Comparison of ENCODE assay signal across 8 mouse cellular contexts in the genomic region with DNA sequence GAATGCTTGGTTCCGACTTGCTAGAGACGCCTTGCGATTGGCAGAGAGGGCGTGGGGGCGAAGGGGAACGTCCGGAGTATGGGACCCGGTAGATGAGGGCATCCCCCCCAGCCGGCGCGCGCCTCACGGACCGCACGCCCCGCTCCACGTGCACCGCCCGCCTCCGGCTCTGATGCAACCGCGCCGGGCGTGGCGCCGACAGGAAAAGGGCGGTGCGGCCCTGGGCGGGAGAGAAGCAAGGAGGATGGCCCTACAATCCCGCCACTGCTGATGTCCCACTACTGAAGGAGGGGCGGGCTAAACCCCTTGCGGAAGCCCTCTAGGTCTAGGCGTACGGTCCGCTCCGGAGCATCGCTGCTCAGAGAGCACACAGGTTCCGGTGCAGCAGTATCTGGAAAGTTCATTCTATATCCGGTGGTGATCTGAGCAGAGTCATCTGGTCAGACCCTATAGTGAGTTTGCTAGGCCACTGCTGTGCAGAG. TPM values are rescaled to one million over a fixed set of nuclear protein-coding genes. Genes with fewer than 3 reads are reported as not detected.
A peak's percentile ranks its signal among the peaks of the same experiment; 100 is the strongest.
DNase-seq lines count a peak whose midpoint lies in the region; ATAC-seq and TF ChIP-seq lines count a peak whose summit lies in the region.

No protein-coding gene starts in this region.

- TF ChIP-seq POLR2A in brain, embryonic 14.5 days (IDR thresholded peaks at IDR 0.05; ENCODE audit: borderline replicate concordance, extremely low read depth, insufficient read depth, insufficient read length, poor library complexity, severe bottlenecking), result peak; percentile 78

- ATAC-seq in heart, embryonic 12.5 days (ENCODE audit: insufficient number of reproducible peaks, low FRiP score), result peak; percentile 92
- peak; percentile 91 for ATAC-seq in kidney, embryonic 16.5 days (ENCODE audit: low FRiP score, low TSS enrichment)
- ATAC-seq in liver, embryonic 12.5 days, result peak; percentile 91

- peak overlapping the region; percentile 95 for H3K27ac ChIP-seq in heart, embryonic 12.5 days (ENCODE audit: poor library complexity, severe bottlenecking)
- peak overlapping the region; percentile 96 for H3K27ac ChIP-seq in kidney, embryonic 16.5 days (ENCODE audit: low read length)
- peak overlapping the region; percentile 95 for H3K27ac ChIP-seq in liver, embryonic 12.5 days

- H3K4me1 ChIP-seq in erythroblast, embryonic 14.5 days (ENCODE audit: control insufficient read depth), result peaks cover 59% of the 10 kb centered on the region
- H3K4me1 ChIP-seq in heart, embryonic 12.5 days (replicated peaks), result peaks cover 40% of the 10 kb centered on the region
- peaks cover 43% of the 10 kb centered on the region for H3K4me1 ChIP-seq in kidney, embryonic 16.5 days (ENCODE audit: insufficient read depth, low read length)
- peaks cover 61% of the 10 kb centered on the region for H3K4me1 ChIP-seq in liver, embryonic 12.5 days

- H3K4me3 ChIP-seq in erythroblast, embryonic 14.5 days (replicated peaks), result peak overlapping the region; percentile 92
- H3K4me3 ChIP-seq in heart, embryonic 12.5 days, result peak overlapping the region; percentile 73
- peak overlapping the region; percentile 79 for H3K4me3 ChIP-seq in kidney, embryonic 16.5 days (ENCODE audit: low read length)
- peak overlapping the region; percentile 77 for H3K4me3 ChIP-seq in liver, embryonic 12.5 days

- H3K9ac ChIP-seq in heart, embryonic 12.5 days, result peak overlapping the region; percentile 82
- peak overlapping the region; percentile 87 for H3K9ac ChIP-seq in kidney, embryonic 16.5 days (replicated peaks; ENCODE audit: low read length)
- H3K9ac ChIP-seq in liver, embryonic 12.5 days, result peak overlapping the region; percentile 89

- TF ChIP-seq CTCF in brain, embryonic 14.5 days (IDR thresholded peaks at IDR 0.05; ENCODE audit: borderline replicate concordance, extremely low read depth, insufficient read depth, insufficient read length), result no peak

- peaks cover 25% of the 10 kb centered on the region for H3K36me3 ChIP-seq in erythroblast, embryonic 14.5 days (ENCODE audit: control insufficient read depth)
- H3K36me3 ChIP-seq in heart, embryonic 12.5 days, result peaks cover 1% of the 10 kb centered on the region; the same call in 1 of the 2 replicates
- H3K36me3 ChIP-seq in kidney, embryonic 16.5 days (ENCODE audit: insufficient read depth, low read length), result no peaks in the 10 kb centered on the region
- peaks cover 20% of the 10 kb centered on the region for H3K36me3 ChIP-seq in liver, embryonic 12.5 days
- H3K36me3 ChIP-seq in splenic B cell, adult 2 months (ENCODE audit: control insufficient read depth, insufficient read depth, low read length, poor library complexity, severe bottlenecking), result no peaks in the 10 kb centered on the region

- H3K9me3 ChIP-seq in erythroblast, embryonic 14.5 days (ENCODE audit: control insufficient read depth, low read length), result no peaks in the 10 kb centered on the region
- no peaks in the 10 kb centered on the region for H3K9me3 ChIP-seq in heart, embryonic 12.5 days (replicated peaks)
- no peaks in the 10 kb centered on the region for H3K9me3 ChIP-seq in kidney, embryonic 16.5 days (ENCODE audit: low read length)
- no peaks in the 10 kb centered on the region for H3K9me3 ChIP-seq in liver, embryonic 12.5 days (replicated peaks)

- no peaks in the 10 kb centered on the region for H3K27me3 ChIP-seq in erythroblast, embryonic 14.5 days (ENCODE audit: control insufficient read depth)
- H3K27me3 ChIP-seq in heart, embryonic 12.5 days (replicated peaks), result no peaks in the 10 kb centered on the region
- H3K27me3 ChIP-seq in kidney, embryonic 16.5 days (ENCODE audit: insufficient read depth, low read length), result no peaks in the 10 kb centered on the region
- H3K27me3 ChIP-seq in liver, embryonic 12.5 days (replicated peaks), result no peaks in the 10 kb centered on the region
- H3K27me3 ChIP-seq in splenic B cell, adult 2 months (ENCODE audit: control insufficient read depth, insufficient read depth, low read length, poor library complexity, severe bottlenecking), result no peaks in the 10 kb centered on the region

- WGBS in heart, embryonic 12.5 days, result under 1% methylated on average over 39 of the region's 39 CpGs
- under 1% methylated on average over 33 of the region's 39 CpGs for WGBS in kidney, embryonic 16.5 days
- 2% methylated on average over 39 of the region's 39 CpGs for WGBS in liver, embryonic 12.5 days (ENCODE audit: insufficient replicate concordance)

- peak; percentile 93 for DNase-seq in CD4-positive helper T cell, adult 2 months (ENCODE audit: low read depth, low spot score)
- DNase-seq in brain, embryonic 14.5 days (ENCODE audit: low read depth), result peak; percentile 86
- DNase-seq in naive thymus-derived CD4-positive, alpha-beta T cell, adult 2 months (ENCODE audit: low read depth), result peak; percentile 89
- DNase-seq in splenic B cell, adult 2 months (ENCODE audit: low read depth, low spot score), result peak; percentile 93

- H3K4me2 ChIP-seq in heart, embryonic 12.5 days, result peak overlapping the region; percentile 84
- H3K4me2 ChIP-seq in kidney, embryonic 16.5 days (replicated peaks; ENCODE audit: low read depth, low read length), result peak overlapping the region; percentile 96
- H3K4me2 ChIP-seq in liver, embryonic 12.5 days, result peak overlapping the region; percentile 97

RNA-seq across cellular contexts. Expression of a gene that starts 0.7 kb away (rescaled TPM):
- polyA plus RNA-seq in brain, embryonic 14.5 days (2012; rRNA removed), result 4.2 and 5.3 TPM in 2 replicates
- 0.91 and 1.2 TPM in 2 replicates for polyA plus RNA-seq in erythroblast, embryonic 14.5 days (2012)
- polyA plus RNA-seq in heart, embryonic 12.5 days (2016; fragmentation: Nextera tagmentation; extraction: Ambion mirVana), result 16.9 and 17.8 TPM in 2 replicates
- 16.7 and 18.0 TPM in 2 replicates for polyA plus RNA-seq in kidney, embryonic 16.5 days (2015; fragmentation: Nextera tagmentation; extraction: Ambion mirVana)
- polyA plus RNA-seq in liver, embryonic 12.5 days (2016; fragmentation: Nextera tagmentation; extraction: Ambion mirVana), result 36.5 TPM in 2 replicates

Comparison
In these comparisons a context has a peak if more than half of its experiments do, and no peak if none do; other contexts are left out.
1. Peak in every context shown above with its lines: DNase-seq, ATAC-seq, H3K4me3 ChIP-seq and H3K27ac ChIP-seq.